Mouse (Mus musculus) testis, adult 2 months (tissue): ENCODE measurements around the gene Ctnnb1. TPM values are rescaled to one million over a fixed set of nuclear protein-coding genes. Genes with fewer than 3 reads are reported as not detected.

Source experiments
- H3K27ac ChIP-seq: fragments of 200-500 bp; 2 replicates; pipeline ENCODE4 v1.5.1; 2012; ENCODE audit warnings: low read depth, low read length; ENCODE audit not compliant: control insufficient read depth, insufficient read depth
- H3K27me3 ChIP-seq: fragments of 200-500 bp; 2 replicates; pipeline ENCODE4 v1.6.1; 2012; ENCODE audit warnings: mild to moderate bottlenecking, low read length, moderate library complexity; ENCODE audit not compliant: control insufficient read depth, insufficient read depth
- H3K36me3 ChIP-seq: fragments of 200-500 bp; 2 replicates; pipeline ENCODE4 v1.6.1; 2012; ENCODE audit warnings: mild to moderate bottlenecking, low read length; ENCODE audit not compliant: control insufficient read depth, insufficient read depth
- H3K4me1 ChIP-seq: fragments of 200-500 bp; 2 replicates; pipeline ENCODE4 v1.6.1; 2012; ENCODE audit warnings: low read length; ENCODE audit not compliant: control insufficient read depth, insufficient read depth
- H3K4me3 ChIP-seq: fragments of 200-500 bp; 2 replicates; pipeline ENCODE4 v1.5.1; 2012; ENCODE audit warnings: low read depth, mild to moderate bottlenecking, low read length, moderate library complexity, mixed read lengths; ENCODE audit not compliant: control insufficient read depth
- CTCF ChIP-seq: fragments of 200-500 bp; IDR thresholded peaks from 2 replicates; pipeline ENCODE4 v1.5.1; 2012; ENCODE audit warnings: low read depth, mild to moderate bottlenecking, inconsistent platforms, low read length, moderate library complexity; ENCODE audit not compliant: control insufficient read depth, insufficient read depth, insufficient replicate concordance
- POLR2A ChIP-seq: fragments of 200-500 bp; IDR thresholded peaks from 2 replicates; pipeline ENCODE4 v1.6.1; 2012; ENCODE audit warnings: low read depth, mild to moderate bottlenecking, inconsistent platforms, low read length, moderate library complexity; ENCODE audit not compliant: control insufficient read depth
- polyA plus RNA-seq: library from polyadenylated mRNA; depleted of rRNA; stranded (reverse); fragments of >200 nt; gene quantifications from 2 replicates; pipeline ENCODE4 v1.2.3, GENCODE M21; 2012; rRNA removed

Gene Ctnnb1
- 29.8 and 41.4 TPM in 2 replicates for polyA plus RNA-seq

DNA sequence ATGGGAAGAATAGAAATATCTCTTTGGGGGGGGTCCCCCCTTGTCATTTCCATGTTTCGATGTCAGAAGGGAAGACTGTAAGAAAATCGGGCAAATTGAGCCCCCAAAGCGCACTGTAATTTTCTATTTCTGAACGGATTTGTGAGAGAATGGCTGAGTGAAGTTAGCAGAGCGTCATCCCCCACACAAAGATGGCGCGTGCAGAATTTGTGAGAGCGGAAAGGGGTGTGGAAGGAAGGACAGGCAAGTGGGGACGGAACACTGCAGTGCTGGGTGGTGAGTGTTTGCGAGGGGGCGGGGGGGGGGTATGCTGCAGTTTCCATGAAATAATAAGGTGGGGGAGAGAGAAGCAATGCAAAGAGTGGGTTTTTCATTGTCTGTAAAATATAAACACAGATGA, at the start of gene Ctnnb1:
Gene Ctnnb1 (plus strand): TSS at position 136 of the 400 bp plus-strand sequence.
- no peak for TF ChIP-seq CTCF
- TF ChIP-seq POLR2A, result no peak
- Histone ChIP-seq H3K27me3 (no peaks in the 10 kb centered on the region), H3K36me3 (no peaks in the 10 kb centered on the region), H3K4me3 (peak within 1 kb of the TSS; percentile 82; the same call in 1 of the 2 replicates), H3K4me1 (peaks cover 6% of the 10 kb centered on the region), H3K27ac (no peak within 1 kb of the TSS)

- no peaks in the 10 kb centered on the region for H3K36me3 ChIP-seq
- H3K4me1 ChIP-seq, result peaks cover 11% of the 10 kb centered on the region
- no peak for TF ChIP-seq CTCF
- TF ChIP-seq POLR2A, result no peak
- no peak overlapping the region for H3K27ac ChIP-seq
- H3K4me3 ChIP-seq, result no peak overlapping the region
- no peaks in the 10 kb centered on the region for H3K27me3 ChIP-seq
Measured at GRCm38 (mm10) chr9:120880286-120880685, 48.7 kb upstream of the Ctnnb1 start.

- Histone ChIP-seq H3K27me3 (no peaks in the 10 kb centered on the region), H3K4me1 (peaks cover 11% of the 10 kb centered on the region), H3K27ac (no peak overlapping the region), H3K36me3 (no peaks in the 10 kb centered on the region), H3K4me3 (peak overlapping the region; percentile 2)
- TF ChIP-seq POLR2A (no peak), CTCF (no peak)
Measured at GRCm38 (mm10) chr9:120881121-120881520, 47.9 kb upstream of the Ctnnb1 start.

DNA sequence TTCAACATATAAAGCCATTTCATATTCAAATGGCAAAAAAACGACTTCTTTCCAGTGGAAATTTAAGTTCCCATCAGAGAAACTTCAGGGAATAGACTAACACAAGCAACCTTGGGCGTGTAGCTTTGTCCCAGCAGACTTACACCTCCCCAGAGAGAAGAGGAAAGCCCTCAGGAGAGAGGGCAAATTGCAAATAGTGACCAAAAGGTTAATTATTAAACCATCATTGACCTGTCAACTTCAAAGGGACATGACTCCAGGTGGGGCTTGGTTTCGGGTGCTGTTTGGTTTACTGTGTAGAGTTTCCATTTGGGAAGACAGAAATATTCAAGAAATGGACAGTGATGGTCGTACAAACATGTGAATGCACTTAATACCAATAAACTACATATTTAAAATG, 47.2 kb upstream of the Ctnnb1 start:
- H3K27me3 ChIP-seq, result no peaks in the 10 kb centered on the region
- H3K4me3 ChIP-seq, result no peak overlapping the region
- TF ChIP-seq POLR2A (no peak), CTCF (no peak)
- H3K4me1 ChIP-seq, result peaks cover 11% of the 10 kb centered on the region
- no peak overlapping the region for H3K27ac ChIP-seq
- H3K36me3 ChIP-seq, result no peaks in the 10 kb centered on the region

DNA sequence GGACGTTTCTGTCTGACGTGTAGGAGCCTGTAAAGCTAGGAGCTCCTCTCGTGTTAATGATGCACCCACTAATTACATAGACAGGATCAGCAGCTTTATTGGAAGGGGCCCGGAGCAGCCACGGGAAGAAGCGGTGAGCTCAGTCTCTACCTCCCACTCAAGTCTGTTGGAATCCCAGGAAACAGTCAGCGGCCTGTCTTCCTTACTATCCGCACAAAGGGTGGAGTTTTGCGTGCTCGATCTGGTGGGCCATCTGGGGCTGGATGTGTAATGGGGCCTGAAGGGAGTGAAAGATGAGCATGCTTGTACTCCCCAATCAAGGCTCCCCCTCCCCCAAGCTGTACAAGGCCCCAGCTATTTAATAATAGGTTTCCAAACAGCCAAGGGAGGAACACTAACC, 44.3 kb upstream of the Ctnnb1 start:
- no peak for TF ChIP-seq CTCF
- no peak for TF ChIP-seq POLR2A
- Histone ChIP-seq H3K27ac (no peak overlapping the region), H3K4me1 (peaks cover 11% of the 10 kb centered on the region), H3K36me3 (no peaks in the 10 kb centered on the region), H3K4me3 (no peak overlapping the region), H3K27me3 (no peaks in the 10 kb centered on the region)

DNA sequence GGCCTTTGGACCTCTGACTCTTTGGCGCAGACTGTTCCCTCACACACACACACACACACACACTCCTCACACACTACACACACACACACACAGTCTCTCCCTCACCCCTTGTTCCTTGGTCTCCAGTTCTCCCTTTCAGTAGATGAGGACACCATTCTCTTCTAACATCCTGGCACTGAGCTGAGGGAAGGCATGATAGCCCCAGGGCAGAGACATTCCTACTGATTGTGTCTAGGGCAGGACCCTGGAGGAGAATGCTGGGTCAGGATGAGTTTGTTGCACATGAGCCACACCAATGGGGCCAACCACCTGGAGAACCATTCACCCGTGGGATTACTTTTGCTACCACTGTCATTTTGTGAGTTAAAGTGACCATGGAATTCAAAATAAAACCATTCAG, 41.4 kb upstream of the Ctnnb1 start:
- Histone ChIP-seq H3K36me3 (no peaks in the 10 kb centered on the region), H3K4me3 (no peak overlapping the region), H3K27ac (no peak overlapping the region), H3K27me3 (no peaks in the 10 kb centered on the region), H3K4me1 (no peaks in the 10 kb centered on the region)
- TF ChIP-seq POLR2A, result no peak

- no peaks in the 10 kb centered on the region for H3K27me3 ChIP-seq
- H3K36me3 ChIP-seq, result no peaks in the 10 kb centered on the region
- H3K4me3 ChIP-seq, result no peak overlapping the region
- no peaks in the 10 kb centered on the region; the same call in 1 of the 2 replicates for H3K4me1 ChIP-seq
- TF ChIP-seq POLR2A (no peak), CTCF (no peak)
- no peak overlapping the region for H3K27ac ChIP-seq
Measured at GRCm38 (mm10) chr9:120893435-120893834, 35.6 kb upstream of the Ctnnb1 start.

GRCm38 (mm10) chr9:120893971-120894370, 35.0 kb upstream of the Ctnnb1 start:
- no peak overlapping the region for H3K4me3 ChIP-seq
- TF ChIP-seq POLR2A (no peak), CTCF (no peak)
- H3K4me1 ChIP-seq, result no peaks in the 10 kb centered on the region; the same call in 1 of the 2 replicates
- H3K27ac ChIP-seq, result no peak overlapping the region
- H3K27me3 ChIP-seq, result no peaks in the 10 kb centered on the region
- H3K36me3 ChIP-seq, result no peaks in the 10 kb centered on the region
